Mouse (Mus musculus): ENCODE results near the gene Gm16429.
"Not testable (repeated sequence)": the region's sequence is repeated elsewhere in the genome, so short reads cannot be mapped to it uniquely, and the experiment has no call there.

Gm16429 gene

DNA sequence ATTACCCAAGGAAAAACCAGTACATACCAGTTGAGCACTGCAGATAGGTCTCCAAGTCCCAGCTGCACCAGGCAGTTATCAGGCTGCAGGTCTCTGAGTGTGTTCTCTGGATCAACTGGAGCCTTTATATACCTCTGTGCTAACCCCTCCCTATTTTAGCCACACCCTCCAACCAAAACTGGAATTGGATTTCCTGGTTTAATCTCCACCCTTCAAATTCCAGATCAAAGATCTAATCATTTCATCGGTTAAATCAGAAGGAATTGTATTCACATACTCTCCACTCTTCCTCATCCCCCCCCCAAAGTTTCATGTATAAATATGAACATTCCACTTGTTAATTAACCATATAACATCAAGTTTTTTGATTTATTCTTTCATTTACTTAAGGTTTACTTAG, at the start of gene Gm16429:
Gene Gm16429, minus strand, starts transcription at position 101 of the 400 bp plus-strand sequence.
- DNase-seq (ENCODE audit: low spot score), result not testable (repeated sequence)

Data from yolk sac, embryonic 10.5 days (tissue).